Comparison of ENCODE assay signal across 18 mouse cellular contexts in the genomic region with DNA sequence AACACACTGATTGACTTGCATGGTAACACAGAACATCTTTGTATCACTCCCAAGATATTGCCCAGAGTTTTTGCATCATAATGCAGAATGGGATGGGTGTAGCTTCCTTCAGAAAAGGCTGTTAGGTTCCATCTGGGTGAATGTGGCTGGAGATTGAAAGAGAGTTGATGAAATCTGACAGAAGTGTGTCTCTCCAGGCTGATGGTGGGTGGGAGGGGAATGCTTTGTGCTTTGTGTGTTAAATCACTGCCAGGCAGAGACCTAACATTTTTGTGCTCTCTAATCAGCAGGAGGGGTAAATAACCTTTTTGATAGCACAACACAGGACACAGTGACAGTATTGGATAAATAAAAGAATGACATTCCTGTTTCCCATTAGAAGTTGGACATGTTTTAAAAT.
A peak's percentile ranks its signal among the peaks of the same experiment; 100 is the strongest.
DNase-seq lines count a peak whose midpoint lies in the region.
"Had no signal": no experiment of that assay in that cellular context is flagged by ENCODE, and none has a peak within 500 bp of the region (broad histone marks: within the 10 kb centered on the region; RNA-seq: fewer than 3 reads in every experiment).

No protein-coding gene starts in this region.

- DNase-seq in Muller cell, postnatal 12 days (ENCODE audit: inconsistent ontology term), result peak; percentile 84
- DNase-seq in ZHBTc4 (ENCODE audit: low read depth, low spot score), result peak; percentile 36
- peak; percentile 75 for DNase-seq in layer of hippocampus, adult 9-11 months
- DNase-seq in retina, postnatal 7 days (ENCODE audit: low read depth, low spot score), result peak; percentile 13
- no peak for DNase-seq in T-cell, adult 2 months (ENCODE audit: low spot score)
- DNase-seq in kidney, postnatal 36 days, result no peak
- DNase-seq: adrenal gland, postnatal 36 days; B cell, adult 2 months; cerebellum, adult 9-10 months; cerebellum, postnatal 36 days; heart, postnatal 14 days; kidney, adult 2 months; kidney, postnatal 4 days; left cerebral cortex, postnatal 4 days; liver, postnatal 0 days; lung, postnatal 36 days; thymus, adult 2 months; thymus, postnatal 36 days had no signal

Comparison
In these comparisons a context has a peak if more than half of its experiments do, and no peak if none do; other contexts are left out.
1. DNase-seq: peak in Muller cell, postnatal 12 days (single experiment), ZHBTc4 (single experiment), layer of hippocampus, adult 9-11 months (single experiment) and retina, postnatal 7 days (single experiment); none in T-cell, adult 2 months (single experiment) and kidney, postnatal 36 days (0 of 2).